Mouse (Mus musculus) c-Kit-positive CD71-positive TER-119-negative erythroid progenitor cells, embryonic 14.5 days (primary cell): ENCODE results near the gene Eef2kmt.

ENCODE experiments used
- DNase-seq: peaks from one replicate; pipeline ENCODE4 v3.0.0-alpha.2; 2013; ENCODE audit warnings: low read depth

Eef2kmt gene

DNA sequence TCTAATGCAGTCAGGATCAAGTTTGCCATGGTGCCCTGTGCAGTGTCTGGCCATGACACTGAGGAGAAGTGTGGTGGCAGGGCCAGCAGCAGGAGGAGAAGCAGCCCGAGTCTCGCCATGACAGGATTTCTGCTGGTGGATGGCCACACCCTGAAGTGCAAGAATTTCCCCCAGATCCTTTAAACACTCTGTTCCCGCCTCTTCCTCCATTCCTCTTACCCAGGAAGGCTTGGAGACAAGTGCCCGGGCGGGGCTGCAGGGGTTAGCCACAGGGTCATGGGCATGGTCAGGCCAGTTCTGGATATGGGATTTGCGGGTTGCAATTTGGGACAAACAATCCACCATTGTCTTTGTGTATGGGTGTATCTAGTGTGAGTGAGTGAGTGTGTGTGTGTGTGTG, 33.6 kb downstream of the Eef2kmt start, which contains the start of gene AU021092:
Gene AU021092 (minus strand): TSS at position 160 of the 400 bp plus-strand sequence.
- no peak for DNase-seq

GRCm38 (mm10) chr16:5221403-5221802, 34.4 kb downstream of the Eef2kmt start:
- no peak for DNase-seq

GRCm38 (mm10) chr16:5217341-5218133, 38.2 kb downstream of the Eef2kmt start:
- no peak for DNase-seq

DNA sequence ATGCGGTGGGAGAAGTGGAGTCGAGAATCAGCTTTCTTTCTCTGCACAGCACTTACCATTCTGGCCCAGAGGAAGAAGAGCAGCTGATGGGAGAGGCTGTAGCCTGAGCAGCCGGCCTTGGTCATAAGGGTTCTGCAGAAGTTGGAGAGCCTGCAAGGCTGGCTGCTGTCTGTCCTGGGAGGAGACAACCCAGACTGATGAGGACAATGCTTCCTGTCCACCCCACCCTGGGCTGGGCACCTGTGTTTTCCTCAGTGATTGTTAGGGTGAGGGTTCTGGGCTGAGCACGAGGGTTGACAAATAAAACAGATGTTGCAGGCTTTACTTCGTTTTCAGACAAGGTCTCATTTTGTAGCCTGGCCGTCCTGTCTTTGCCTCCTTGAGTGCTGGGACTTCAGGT, 39.1 kb downstream of the Eef2kmt start:
- no peak for DNase-seq

DNA sequence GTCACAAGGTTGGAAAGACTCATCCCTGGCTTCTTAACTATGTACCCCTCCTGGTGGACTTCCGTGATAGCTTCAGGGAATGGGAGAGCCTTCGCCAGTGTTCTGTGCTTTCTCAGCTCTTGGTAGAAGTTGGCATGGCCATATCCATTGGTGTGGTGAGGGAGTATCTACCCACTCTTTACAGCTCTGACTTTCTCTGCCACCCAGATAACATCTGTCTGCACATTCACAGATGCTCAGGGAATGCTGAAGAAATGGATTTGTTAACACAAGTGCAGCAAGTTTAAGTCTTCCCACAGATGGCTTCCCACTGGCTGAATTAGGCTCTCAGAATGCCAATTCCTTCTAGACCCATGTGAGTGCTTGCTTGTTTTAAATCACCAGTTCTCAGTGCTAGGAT, 41.7 kb downstream of the Eef2kmt start:
- no peak for DNase-seq

DNA sequence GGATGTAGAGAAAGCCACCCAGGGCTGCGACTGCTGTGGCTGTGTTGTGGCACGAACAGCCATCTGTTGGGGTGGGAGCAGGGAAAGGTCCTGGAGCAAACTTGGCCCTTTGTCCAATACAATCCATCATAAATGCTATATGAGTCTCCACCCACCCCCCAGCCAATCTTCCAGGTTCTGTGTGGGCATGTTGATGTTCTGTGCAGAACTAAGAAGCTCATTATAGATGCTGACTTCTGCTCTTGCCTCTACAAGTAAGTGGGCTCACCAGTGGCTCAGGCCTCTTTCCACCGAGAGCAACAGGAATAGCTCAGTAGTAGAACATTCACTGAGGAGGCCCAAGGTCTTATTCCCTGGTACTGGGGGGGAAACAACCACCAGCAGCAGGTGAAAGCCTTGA, 43.6 kb downstream of the Eef2kmt start:
- no peak for DNase-seq

GRCm38 (mm10) chr16:5210365-5210764, 45.4 kb downstream of the Eef2kmt start:
- DNase-seq, result no peak

GRCm38 (mm10) chr16:5206051-5206450, 49.7 kb downstream of the Eef2kmt start:
- no peak for DNase-seq

GRCm38 (mm10) chr16:5205431-5205970, 50.3 kb downstream of the Eef2kmt start:
- DNase-seq, result no peak

GRCm38 (mm10) chr16:5203668-5204433, 51.9 kb downstream of the Eef2kmt start, which contains the start of gene Nagpa:
Nagpa (minus strand) TSS chr16:5204012.
- DNase-seq, result peak; percentile 68

GRCm38 (mm10) chr16:5203200-5203599, 52.6 kb downstream of the Eef2kmt start:
- peak; percentile 16 for DNase-seq

DNA sequence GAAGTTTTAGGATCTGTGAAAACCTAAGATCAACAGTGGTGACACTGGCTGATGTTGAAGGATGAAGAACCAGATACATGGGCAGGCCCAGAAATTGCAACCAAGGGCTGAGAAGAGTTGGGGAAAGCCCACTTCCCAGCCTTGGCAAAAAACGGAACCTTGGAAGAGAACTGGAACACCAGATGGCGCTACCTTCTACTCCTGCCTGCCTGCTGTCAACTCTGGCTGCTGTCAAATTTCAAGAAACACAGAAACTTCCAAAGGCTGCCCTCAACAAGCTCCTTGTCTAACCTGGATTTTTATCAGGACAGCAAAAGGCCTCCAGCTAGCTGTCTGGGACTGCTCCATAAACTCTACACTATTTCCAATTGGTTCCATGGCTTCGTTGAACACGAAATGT, 53.1 kb downstream of the Eef2kmt start:
- DNase-seq, result peak; percentile 54

DNA sequence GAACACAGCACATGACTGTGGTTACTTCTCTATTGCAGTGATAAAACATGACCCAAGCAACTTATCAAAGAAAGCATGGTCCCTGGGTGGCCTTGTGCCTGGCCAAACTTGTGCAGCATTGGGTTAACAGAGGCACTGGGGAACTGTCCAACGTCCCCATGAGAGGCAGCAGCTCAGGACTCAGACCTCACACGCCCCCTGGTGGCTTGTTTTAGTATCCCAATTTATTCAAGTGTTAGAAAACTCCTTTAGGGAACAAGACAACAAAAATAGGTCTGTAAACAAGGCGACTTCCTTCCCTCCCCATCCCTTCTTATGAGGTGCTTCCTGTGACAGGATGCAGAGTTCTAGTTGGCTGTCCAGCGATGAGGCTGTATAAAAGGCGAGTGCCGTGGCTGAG, 60.7 kb downstream of the Eef2kmt start:
- peak; percentile 51 for DNase-seq
